Mouse (Mus musculus) megakaryocyte, adult 5-6 weeks (primary cell): ENCODE results near the gene Nalcn. TPM values are rescaled to one million over a fixed set of nuclear protein-coding genes. Genes with fewer than 3 reads are reported as not detected.
"Not testable (repeated sequence)": the region's sequence is repeated elsewhere in the genome, so short reads cannot be mapped to it uniquely, and the experiment has no call there.

Experiments
- ATAC-seq: 2 replicates; pipeline ENCODE4 v1.8.0; 2016; ENCODE audit warnings: mild to moderate bottlenecking, inconsistent platforms; ENCODE audit not compliant: poor library complexity, severe bottlenecking
- total RNA-seq, 2 experiments: library from RNA; stranded (forward) in 1 of 2; stranded (reverse) in 1 of 2; fragments of 153-499, 151-499 nt in 1 of 2; fragments of 221-1000, 200-1000 nt in 1 of 2; gene quantifications; 2 replicates each; pipeline versions ENCODE4 v1.2.3 to v1.2.4; 2015 to 2017

The Nalcn gene
- total RNA-seq (2015) (not detected in 2 replicates), total RNA-seq (2017) (not detected in 2 replicates)

- no peak for ATAC-seq
Observed at GRCm38 (mm10) chr14:123626501-123627179, at the start of gene Nalcn. Nalcn (minus strand) TSS chr14:123627144.

DNA sequence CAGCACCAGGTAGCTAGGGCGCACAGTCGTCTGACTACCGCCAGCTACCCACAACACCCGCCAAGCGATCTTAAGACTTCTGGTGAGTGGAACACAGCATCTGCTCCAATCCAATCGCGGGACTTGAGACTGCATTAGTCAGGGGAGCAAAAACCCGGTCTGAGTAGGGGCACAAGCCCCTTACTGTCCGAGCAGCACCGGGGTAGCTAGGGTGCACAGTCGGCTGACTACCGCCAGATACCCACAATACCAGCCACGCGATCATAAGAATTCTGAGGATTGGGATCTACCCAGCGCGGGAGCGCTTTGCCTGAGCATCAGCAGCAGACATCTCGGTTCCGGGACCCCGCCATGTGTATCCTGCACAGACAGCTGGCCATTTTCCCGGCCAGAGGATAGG lies 44.1 kb upstream of the Nalcn start:
- ATAC-seq: not testable (repeated sequence)

DNA sequence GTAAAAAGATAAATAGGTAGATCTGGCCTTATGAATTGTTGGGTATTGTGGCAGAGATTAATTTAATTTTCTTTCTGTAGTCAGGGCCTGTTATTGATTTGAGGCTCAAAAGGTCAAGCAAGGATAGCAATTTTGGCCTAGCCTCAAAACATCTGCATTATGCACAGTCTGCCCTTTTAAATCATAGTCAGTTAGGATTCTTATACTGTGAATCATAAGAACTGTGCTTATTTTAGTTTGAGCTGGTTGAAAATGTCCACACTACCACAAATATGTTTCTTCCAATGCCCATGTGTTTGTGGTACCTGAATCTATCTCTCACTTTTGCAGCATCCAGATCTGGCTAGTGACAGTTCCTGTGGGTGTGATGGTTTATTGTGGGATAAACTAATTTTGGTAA lies 37.5 kb upstream of the Nalcn start:
- no peak for ATAC-seq

DNA sequence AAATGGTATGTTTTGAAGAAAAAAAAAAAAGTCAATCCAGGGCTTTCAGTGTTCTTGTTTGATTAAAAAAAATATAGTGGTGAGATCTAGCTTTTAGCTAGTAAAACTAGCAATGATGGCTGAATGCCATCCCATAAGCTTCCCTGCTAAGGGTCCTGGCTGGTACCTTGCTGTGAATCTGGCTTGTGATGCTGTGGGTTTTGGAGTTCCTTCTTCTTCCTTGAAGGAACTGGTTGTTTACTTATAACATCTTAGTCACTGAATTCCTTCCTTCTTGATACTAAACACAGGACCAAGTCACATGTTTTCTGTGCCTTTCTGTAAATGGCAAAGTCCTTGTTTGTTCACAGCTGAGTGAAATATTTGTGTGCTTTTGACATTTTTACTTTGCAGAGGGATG lies 36.3 kb upstream of the Nalcn start:
- no peak for ATAC-seq

DNA sequence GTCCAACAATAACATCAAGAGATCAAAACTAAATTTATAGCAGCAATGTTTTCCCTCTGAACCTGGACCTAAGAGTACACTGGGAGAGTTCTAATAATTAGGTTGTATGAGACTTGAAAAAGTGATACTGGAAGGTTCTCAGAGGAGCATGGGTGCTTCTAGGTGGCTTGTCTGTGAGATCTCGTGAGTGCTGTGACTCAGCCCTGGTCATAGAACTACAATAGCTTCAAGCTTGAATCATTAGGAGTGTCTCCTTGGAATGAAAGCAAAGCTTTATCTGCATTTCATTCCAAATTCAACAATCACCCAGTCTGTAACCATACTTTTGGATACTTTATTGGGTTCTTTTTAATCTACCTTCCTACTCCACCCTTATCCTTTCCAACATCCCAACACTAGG lies 35.4 kb upstream of the Nalcn start:
- no peak for ATAC-seq

DNA sequence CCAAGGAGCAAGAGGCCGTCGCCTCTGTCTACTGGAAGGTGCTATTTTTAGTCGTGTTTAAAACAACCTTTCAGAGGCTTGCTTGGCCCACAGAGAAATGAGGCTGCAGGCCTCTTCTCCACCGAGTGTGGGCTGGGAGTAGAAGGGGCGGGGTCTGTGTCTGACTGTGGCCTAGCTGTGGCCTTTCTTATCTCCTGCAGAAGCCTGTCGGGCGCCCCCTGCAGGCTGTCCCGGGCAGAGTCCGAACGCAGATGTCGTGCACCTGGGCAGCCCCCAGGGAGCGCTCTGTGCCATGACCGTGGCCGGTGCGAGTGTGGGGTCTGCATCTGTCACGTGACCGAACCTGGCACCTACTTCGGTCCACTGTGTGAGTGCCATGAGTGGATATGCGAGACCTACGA lies 34.1 kb upstream of the Nalcn start:
- ATAC-seq: no peak

GRCm38 (mm10) chr14:123659921-123660385 lies 33.0 kb upstream of the Nalcn start, which contains the start of gene Itgbl1:
Itgbl1 (plus strand) TSS chr14:123659971.
- ATAC-seq: no peak

- ATAC-seq: no peak
Observed at GRCm38 (mm10) chr14:123627180-123627562, 227 bp upstream of the Nalcn start.

DNA sequence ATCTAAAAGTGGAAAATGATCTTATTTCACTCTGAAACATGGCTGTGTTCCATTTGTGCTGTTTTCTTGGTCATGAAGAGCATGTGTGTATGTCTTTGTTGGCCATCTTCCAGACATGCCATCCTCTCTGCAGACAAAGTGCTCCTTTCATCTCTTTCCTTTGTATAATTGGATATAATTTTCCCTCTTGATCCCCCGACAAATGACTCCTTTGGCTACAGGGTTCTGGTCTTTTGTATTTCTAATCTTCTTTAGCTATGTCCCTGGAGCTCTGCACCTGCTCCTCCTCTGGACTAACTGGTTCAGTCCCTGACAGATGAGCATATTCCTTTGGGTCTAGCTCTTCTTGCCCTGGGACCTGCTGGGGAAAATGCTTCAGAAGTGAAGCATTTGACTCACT lies 4.0 kb downstream of the Nalcn start:
- ATAC-seq: no peak

- ATAC-seq: no peak
Observed at GRCm38 (mm10) chr14:123595265-123595664, 31.7 kb downstream of the Nalcn start.

GRCm38 (mm10) chr14:123587412-123587811 lies 39.5 kb downstream of the Nalcn start:
- ATAC-seq: no peak

GRCm38 (mm10) chr14:123582433-123582832 lies 44.5 kb downstream of the Nalcn start:
- no peak for ATAC-seq

DNA sequence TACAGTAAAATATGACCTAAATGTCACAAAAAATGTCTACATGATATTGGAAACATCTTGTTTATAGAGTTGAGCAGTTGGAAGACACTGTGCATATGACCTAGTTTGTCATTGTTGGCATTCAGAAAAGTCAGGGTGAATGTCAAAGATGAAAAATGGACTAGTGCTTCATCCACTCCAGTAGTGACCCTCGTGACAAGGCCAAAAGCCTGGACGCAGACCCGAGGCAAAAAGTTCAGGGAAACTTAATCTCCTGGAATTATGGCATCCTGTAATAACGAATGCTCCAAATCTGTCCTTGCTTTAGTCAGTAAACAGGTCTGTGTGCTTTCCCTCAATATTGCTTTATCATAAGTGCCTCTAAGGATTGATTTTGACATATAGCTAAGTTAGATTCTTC lies 51.6 kb downstream of the Nalcn start:
- ATAC-seq: no peak

DNA sequence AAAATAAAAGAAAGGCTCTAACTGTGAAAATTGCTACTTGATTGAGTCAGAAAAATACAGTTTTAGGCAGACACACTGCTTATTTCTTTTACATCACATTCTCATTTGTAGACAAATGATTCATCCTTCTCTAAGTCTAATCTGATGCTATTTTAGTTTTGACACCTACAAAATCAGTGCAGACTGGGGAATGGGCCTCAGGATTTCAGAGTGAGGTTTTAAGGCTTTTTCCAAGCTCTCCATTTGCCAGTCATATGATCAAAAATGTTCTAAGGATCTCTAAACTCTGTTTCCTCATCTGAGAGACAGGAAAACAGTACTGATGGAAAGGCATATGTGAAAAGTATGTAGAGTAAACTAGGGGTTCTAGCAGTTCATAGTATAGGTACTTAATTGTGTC lies 52.0 kb downstream of the Nalcn start:
- ATAC-seq: no peak

DNA sequence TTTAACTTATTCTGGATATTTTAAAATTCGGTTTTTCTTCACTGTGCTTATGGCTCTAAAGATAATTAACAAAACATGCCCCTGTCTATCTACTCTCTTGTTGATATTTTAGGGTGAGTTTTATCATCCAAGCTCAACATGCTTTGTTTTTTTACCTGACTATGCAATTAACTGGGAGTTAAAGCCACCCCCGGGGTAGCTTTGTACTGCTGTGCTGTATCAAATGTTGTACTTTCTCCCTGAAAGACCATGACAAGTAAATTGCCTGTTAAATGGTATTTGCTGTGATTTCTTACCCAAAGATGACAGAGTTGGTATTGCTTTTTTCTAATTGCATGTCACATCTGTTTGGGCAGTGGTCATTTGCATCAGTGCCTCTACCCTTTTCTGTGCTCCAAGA lies 60.3 kb downstream of the Nalcn start:
- no peak for ATAC-seq

DNA sequence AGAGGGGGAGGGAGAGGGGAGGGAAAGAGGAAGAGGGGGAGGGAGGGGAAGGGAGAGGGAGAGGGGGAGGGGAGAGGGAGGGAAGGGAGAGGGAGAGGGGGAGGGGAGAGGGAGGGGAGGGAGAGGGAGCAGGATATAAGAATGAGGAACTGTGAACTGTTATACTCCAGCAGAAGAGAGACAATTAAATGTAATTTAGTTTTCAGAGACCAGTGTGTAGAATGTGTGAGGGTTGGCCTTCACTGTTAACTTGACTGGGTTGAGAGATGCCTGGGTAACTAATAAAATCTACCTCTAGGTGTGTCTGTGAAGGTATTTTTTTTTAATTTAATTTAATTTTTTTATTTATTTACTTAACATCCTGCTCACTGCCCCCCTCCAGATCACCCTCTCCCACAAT lies 71.4 kb downstream of the Nalcn start:
- ATAC-seq: no peak

DNA sequence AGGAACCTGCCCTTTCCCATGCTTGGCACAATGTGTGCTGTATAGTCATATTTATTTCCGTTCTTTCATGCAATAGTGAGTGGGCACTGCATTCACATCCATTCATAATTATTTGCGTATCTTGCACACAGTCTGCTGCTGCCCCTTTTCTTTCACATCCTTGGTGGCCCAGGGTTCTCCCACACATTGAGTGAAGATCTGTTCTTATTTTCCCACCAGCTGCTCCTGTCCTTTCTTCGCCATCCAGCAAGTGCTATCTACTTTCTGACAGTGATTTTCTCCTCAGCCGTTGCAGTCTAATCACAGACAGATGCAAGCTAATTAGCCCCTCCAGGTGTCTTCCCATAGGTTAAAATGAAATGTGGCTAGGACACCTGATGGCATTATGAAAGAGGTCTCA lies 72.0 kb downstream of the Nalcn start:
- no peak for ATAC-seq

DNA sequence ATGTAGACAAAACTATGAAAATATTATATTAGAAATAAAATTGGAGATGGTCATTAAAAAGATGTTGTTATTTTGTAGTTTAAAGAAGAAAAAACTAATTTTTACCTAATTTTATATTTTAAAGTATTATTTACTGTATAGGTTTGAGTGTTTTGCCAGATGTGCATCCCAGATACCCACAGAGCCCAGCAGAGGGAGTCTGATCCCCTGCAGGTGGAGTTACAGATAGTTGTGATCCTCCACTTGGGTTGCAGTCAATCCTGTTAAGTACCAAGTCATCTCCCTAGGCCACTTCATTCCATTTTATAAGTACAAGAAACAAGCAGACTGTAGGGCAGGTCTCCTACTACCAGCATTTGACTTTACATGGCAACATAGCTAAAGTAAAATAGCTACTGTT lies 84.6 kb downstream of the Nalcn start:
- ATAC-seq: no peak

- no peak for ATAC-seq
Observed at GRCm38 (mm10) chr14:123535636-123536035, 91.3 kb downstream of the Nalcn start.

GRCm38 (mm10) chr14:123533000-123533399 lies 93.9 kb downstream of the Nalcn start:
- ATAC-seq: no peak

GRCm38 (mm10) chr14:123531271-123531670 lies 95.7 kb downstream of the Nalcn start:
- ATAC-seq: no peak

GRCm38 (mm10) chr14:123529143-123529542 lies 97.8 kb downstream of the Nalcn start:
- ATAC-seq: no peak
